Mouse (Mus musculus): ENCODE data around the gene A730009L09Rik. TPM values are rescaled to one million over a fixed set of nuclear protein-coding genes. Genes with fewer than 3 reads are reported as not detected.

The A730009L09Rik gene
- total and polyA plus RNA-seq, 2 experiments from 2014 or later, result not detected

- Histone ChIP-seq H3K36me3 (replicated peaks; ENCODE audit: control insufficient read depth, insufficient read depth, low read length) (no peaks in the 10 kb centered on the region), H3K4me2 (ENCODE audit: low read depth, low read length) (no peak overlapping the region), H3K9ac (replicated peaks; ENCODE audit: low read depth, low read length) (no peak overlapping the region), H3K9me3 (replicated peaks; ENCODE audit: control insufficient read depth, low read length) (no peaks in the 10 kb centered on the region), H3K27me3 (ENCODE audit: control insufficient read depth, insufficient read depth, low read length) (no peaks in the 10 kb centered on the region), H3K4me1 (ENCODE audit: control insufficient read depth, insufficient read depth) (no peaks in the 10 kb centered on the region), H3K4me3 (ENCODE audit: low read depth, low read length) (no peak overlapping the region), H3K27ac (ENCODE audit: low read depth) (no peak overlapping the region)
- WGBS, result 31% methylated on average over 9 of the region's 9 CpGs
- ATAC-seq (ENCODE audit: insufficient read depth, low read depth), result no peak
- TF ChIP-seq CTCF (IDR thresholded peaks at IDR 0.05; ENCODE audit: low read depth) (no peak), EP300 (IDR thresholded peaks at IDR 0.05; ENCODE audit: low read depth) (no peak)
- no peak for DNase-seq (ENCODE audit: low spot score)
Observed at GRCm38 (mm10) chr16:84549122-84549521, 34.2 kb downstream of the A730009L09Rik start.

DNA sequence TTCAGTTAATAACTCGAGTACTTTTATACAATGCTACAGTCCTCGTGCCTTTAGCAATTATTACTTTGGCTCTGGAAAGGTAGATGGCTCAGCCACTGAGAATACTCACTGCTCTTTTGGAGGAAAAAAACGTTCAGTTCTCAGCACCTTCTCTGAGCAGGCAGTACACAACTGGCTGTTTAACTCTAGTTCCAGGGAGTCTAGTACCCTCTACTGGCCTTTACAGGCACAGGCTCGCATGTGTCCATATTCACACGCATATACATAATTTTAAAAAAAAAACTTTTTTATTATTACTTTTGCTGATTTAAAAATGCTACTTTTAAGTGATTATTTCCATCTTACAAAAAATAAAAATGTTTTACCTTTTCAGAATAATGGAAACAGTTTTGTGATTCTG is 35.5 kb downstream of the A730009L09Rik start:
- WGBS, result 82% methylated on average over 5 of the region's 5 CpGs
- Histone ChIP-seq H3K36me3 (replicated peaks; ENCODE audit: control insufficient read depth, insufficient read depth, low read length) (no peaks in the 10 kb centered on the region), H3K27me3 (ENCODE audit: control insufficient read depth, insufficient read depth, low read length) (no peaks in the 10 kb centered on the region), H3K9me3 (replicated peaks; ENCODE audit: control insufficient read depth, low read length) (no peaks in the 10 kb centered on the region), H3K4me1 (ENCODE audit: control insufficient read depth, insufficient read depth) (no peaks in the 10 kb centered on the region), H3K27ac (ENCODE audit: low read depth) (no peak overlapping the region), H3K4me3 (ENCODE audit: low read depth, low read length) (no peak overlapping the region), H3K9ac (replicated peaks; ENCODE audit: low read depth, low read length) (no peak overlapping the region), H3K4me2 (ENCODE audit: low read depth, low read length) (no peak overlapping the region)
- no peak for ATAC-seq (ENCODE audit: insufficient read depth, low read depth)
- TF ChIP-seq CTCF (IDR thresholded peaks at IDR 0.05; ENCODE audit: low read depth), result no peak
- TF ChIP-seq EP300 (IDR thresholded peaks at IDR 0.05; ENCODE audit: low read depth), result no peak
- DNase-seq (ENCODE audit: low spot score), result no peak

- ATAC-seq (ENCODE audit: insufficient read depth, low read depth), result no peak
- 57% methylated on average over 13 of the region's 13 CpGs for WGBS
Observed at GRCm38 (mm10) chr16:84553981-84554380, 39.1 kb downstream of the A730009L09Rik start.

GRCm38 (mm10) chr16:84558113-84558917 is 43.4 kb downstream of the A730009L09Rik start:
- Histone ChIP-seq H3K36me3 (replicated peaks; ENCODE audit: control insufficient read depth, insufficient read depth, low read length) (no peaks in the 10 kb centered on the region), H3K9ac (replicated peaks; ENCODE audit: low read depth, low read length) (no peak overlapping the region), H3K4me1 (ENCODE audit: control insufficient read depth, insufficient read depth) (no peaks in the 10 kb centered on the region), H3K27me3 (ENCODE audit: control insufficient read depth, insufficient read depth, low read length) (no peaks in the 10 kb centered on the region), H3K4me3 (ENCODE audit: low read depth, low read length) (no peak overlapping the region), H3K4me2 (ENCODE audit: low read depth, low read length) (no peak overlapping the region), H3K27ac (ENCODE audit: low read depth) (no peak overlapping the region), H3K9me3 (replicated peaks; ENCODE audit: control insufficient read depth, low read length) (no peaks in the 10 kb centered on the region)
- ATAC-seq (ENCODE audit: insufficient read depth, low read depth) (no peak), DNase-seq (ENCODE audit: low spot score) (no peak)
- no peak for TF ChIP-seq EP300 (IDR thresholded peaks at IDR 0.05; ENCODE audit: low read depth)
- no peak for TF ChIP-seq CTCF (IDR thresholded peaks at IDR 0.05; ENCODE audit: low read depth)
- WGBS, result 52% methylated on average over 20 of the region's 20 CpGs

More at GRCm38 (mm10) chr16:84553981-84554380, 39.1 kb downstream of the A730009L09Rik start:
- no peaks in the 10 kb centered on the region for H3K4me1 ChIP-seq (ENCODE audit: control insufficient read depth, insufficient read depth)
- no peak overlapping the region for H3K9ac ChIP-seq (replicated peaks; ENCODE audit: low read depth, low read length)
- 0 out of 2 replicates have a peak overlapping the region, but pooled peaks have one; percentile 43 for H3K4me2 ChIP-seq (ENCODE audit: low read depth, low read length)
- H3K4me3 ChIP-seq (ENCODE audit: low read depth, low read length), result no peak overlapping the region
- H3K36me3 ChIP-seq (replicated peaks; ENCODE audit: control insufficient read depth, insufficient read depth, low read length), result no peaks in the 10 kb centered on the region
- no peak overlapping the region for H3K27ac ChIP-seq (ENCODE audit: low read depth)
- TF ChIP-seq CTCF (IDR thresholded peaks at IDR 0.05; ENCODE audit: low read depth) (no peak), EP300 (IDR thresholded peaks at IDR 0.05; ENCODE audit: low read depth) (no peak)
- H3K27me3 ChIP-seq (ENCODE audit: control insufficient read depth, insufficient read depth, low read length), result no peaks in the 10 kb centered on the region
- DNase-seq (ENCODE audit: low spot score), result no peak
- no peaks in the 10 kb centered on the region for H3K9me3 ChIP-seq (replicated peaks; ENCODE audit: control insufficient read depth, low read length)

DNA sequence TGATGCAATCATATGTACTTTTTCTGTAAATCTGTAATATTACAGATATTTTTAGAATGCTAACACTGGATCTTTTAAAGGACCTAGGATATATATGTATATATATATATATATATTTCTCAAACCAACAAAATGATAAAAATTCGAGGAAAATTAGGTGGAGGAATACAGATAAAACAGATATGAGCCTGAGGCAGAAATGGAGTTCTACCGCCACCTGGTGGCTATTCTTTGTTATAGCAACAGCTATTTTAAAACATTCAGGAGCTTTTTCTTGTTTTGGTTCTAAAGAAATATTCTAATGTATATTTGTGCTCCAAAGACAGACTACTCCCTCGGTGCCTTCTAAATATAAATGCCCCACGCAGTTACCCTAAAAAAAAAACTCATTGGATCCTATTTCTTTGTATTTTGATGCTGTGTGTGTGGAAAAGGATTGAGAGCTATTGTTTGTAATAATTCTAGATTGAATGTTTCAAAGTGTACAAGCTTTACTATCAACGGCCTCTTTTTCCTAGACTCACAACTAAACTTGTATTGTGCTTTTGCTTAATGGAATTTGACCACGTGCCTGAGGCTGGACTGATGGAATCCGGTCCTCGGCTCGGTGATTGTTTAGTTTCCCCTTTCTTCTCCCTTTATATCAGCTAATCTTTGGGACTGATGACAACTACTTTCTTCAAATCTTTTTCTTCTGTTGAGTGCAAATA is 44.8 kb downstream of the A730009L09Rik start:
- 27% methylated on average over 9 of the region's 9 CpGs for WGBS
- Histone ChIP-seq H3K4me3 (ENCODE audit: low read depth, low read length) (no peak overlapping the region), H3K9me3 (replicated peaks; ENCODE audit: control insufficient read depth, low read length) (no peaks in the 10 kb centered on the region), H3K27me3 (ENCODE audit: control insufficient read depth, insufficient read depth, low read length) (no peaks in the 10 kb centered on the region), H3K9ac (replicated peaks; ENCODE audit: low read depth, low read length) (no peak overlapping the region), H3K27ac (ENCODE audit: low read depth) (no peak overlapping the region), H3K4me2 (ENCODE audit: low read depth, low read length) (peak overlapping the region; percentile 25; the same call in 1 of the 2 replicates), H3K4me1 (ENCODE audit: control insufficient read depth, insufficient read depth) (no peaks in the 10 kb centered on the region), H3K36me3 (replicated peaks; ENCODE audit: control insufficient read depth, insufficient read depth, low read length) (no peaks in the 10 kb centered on the region)
- ATAC-seq (ENCODE audit: insufficient read depth, low read depth) (no peak), DNase-seq (ENCODE audit: low spot score) (peak; percentile 30)
- TF ChIP-seq EP300 (IDR thresholded peaks at IDR 0.05; ENCODE audit: low read depth), result no peak
- peak; percentile 61 for TF ChIP-seq CTCF (IDR thresholded peaks at IDR 0.05; ENCODE audit: low read depth)
